ENCODE assay signal across 13 mouse cellular contexts in the genomic region with DNA sequence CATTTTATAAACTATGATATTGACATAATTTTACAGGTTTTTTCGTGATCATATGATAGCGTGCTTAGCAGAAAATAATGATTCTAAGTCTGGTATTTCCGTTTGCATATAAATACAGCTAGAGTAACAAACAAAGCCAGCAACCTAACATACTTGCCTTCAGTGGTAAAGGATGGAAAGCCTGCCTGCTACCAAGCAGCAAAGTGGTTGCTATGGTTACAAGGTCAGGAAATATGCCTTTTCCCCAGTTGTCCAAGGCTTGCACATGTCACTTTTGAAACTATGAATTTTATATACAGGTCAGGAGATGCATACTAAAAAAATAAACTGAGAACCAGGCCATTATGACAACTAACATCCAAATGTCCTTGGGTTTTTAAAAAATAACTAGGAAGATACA.
DNase-seq lines count a peak whose midpoint lies in the region; ATAC-seq and TF ChIP-seq lines count a peak whose summit lies in the region.
"Had no signal": no experiment of that assay in that cellular context is flagged by ENCODE, and none has a peak within 500 bp of the region (broad histone marks: within the 10 kb centered on the region; RNA-seq: fewer than 3 reads in every experiment).

No protein-coding gene starts in this region.

- no peak overlapping the region for H3K9ac ChIP-seq in embryonic facial prominence, embryonic 11.5 days (replicated peaks; ENCODE audit: low read length)
- H3K9ac ChIP-seq in forebrain, embryonic 14.5 days (ENCODE audit: low read length), result no peak overlapping the region
- H3K9ac ChIP-seq in hindbrain, embryonic 16.5 days (ENCODE audit: low read depth, low read length), result no peak overlapping the region
- H3K9ac ChIP-seq in neural tube, embryonic 14.5 days (replicated peaks; ENCODE audit: low read depth, low read length), result no peak overlapping the region
- H3K9ac ChIP-seq: heart, embryonic 13.5 days had no signal

- H3K4me3 ChIP-seq in embryonic facial prominence, embryonic 11.5 days (ENCODE audit: low read depth, low read length), result no peak overlapping the region
- no peak overlapping the region for H3K4me3 ChIP-seq in embryonic facial prominence, embryonic 10.5 days
- H3K4me3 ChIP-seq in forebrain, embryonic 14.5 days (ENCODE audit: low read depth, low read length), result no peak overlapping the region
- no peak overlapping the region for H3K4me3 ChIP-seq in hindbrain, embryonic 16.5 days (ENCODE audit: low read length)
- no peak overlapping the region for H3K4me3 ChIP-seq in neural tube, embryonic 14.5 days (ENCODE audit: low read depth, low read length)
- H3K4me3 ChIP-seq in lung, adult 2 months (replicated peaks; ENCODE audit: extremely low read depth, low read depth, low read length), result no peak overlapping the region
- no peak overlapping the region for H3K4me3 ChIP-seq in left cerebral cortex, adult 2 months
- H3K4me3 ChIP-seq: heart, embryonic 13.5 days had no signal

- no peak for TF ChIP-seq CTCF in lung, adult 2 months (IDR thresholded peaks at IDR 0.05; ENCODE audit: insufficient read depth, low read length)
- no peak for TF ChIP-seq CTCF in left cerebral cortex, adult 2 months (IDR thresholded peaks at IDR 0.05)

- no peak overlapping the region for H3K27ac ChIP-seq in embryonic facial prominence, embryonic 11.5 days (replicated peaks; ENCODE audit: low read depth, low read length)
- no peak overlapping the region for H3K27ac ChIP-seq in embryonic facial prominence, embryonic 10.5 days (replicated peaks)
- H3K27ac ChIP-seq in forebrain, embryonic 14.5 days (ENCODE audit: low read depth, low read length), result no peak overlapping the region
- no peak overlapping the region for H3K27ac ChIP-seq in hindbrain, embryonic 16.5 days (ENCODE audit: low read depth, low read length)
- no peak overlapping the region for H3K27ac ChIP-seq in neural tube, embryonic 14.5 days (ENCODE audit: low read depth, low read length)
- H3K27ac ChIP-seq in left cerebral cortex, adult 2 months, result no peak overlapping the region
- H3K27ac ChIP-seq: heart, embryonic 13.5 days had no signal

- no peak for TF ChIP-seq POLR2A in lung, adult 2 months (IDR thresholded peaks at IDR 0.05; ENCODE audit: borderline replicate concordance, extremely low read depth, low read depth, low read length)

- H3K36me3 ChIP-seq in embryonic facial prominence, embryonic 11.5 days (replicated peaks; ENCODE audit: control insufficient read depth, insufficient read depth, low read depth, low read length), result no peaks in the 10 kb centered on the region
- H3K36me3 ChIP-seq in embryonic facial prominence, embryonic 10.5 days (replicated peaks), result no peaks in the 10 kb centered on the region
- no peaks in the 10 kb centered on the region for H3K36me3 ChIP-seq in forebrain, embryonic 14.5 days (ENCODE audit: control insufficient read depth, insufficient read depth, low read length)
- no peaks in the 10 kb centered on the region for H3K36me3 ChIP-seq in hindbrain, embryonic 16.5 days (ENCODE audit: control insufficient read depth, insufficient read depth, low read length)
- no peaks in the 10 kb centered on the region for H3K36me3 ChIP-seq in neural tube, embryonic 14.5 days (ENCODE audit: control insufficient read depth, insufficient read depth, low read length)
- H3K36me3 ChIP-seq: heart, embryonic 13.5 days had no signal

- no peaks in the 10 kb centered on the region for H3K27me3 ChIP-seq in embryonic facial prominence, embryonic 11.5 days (ENCODE audit: control insufficient read depth, insufficient read depth, low read length)
- H3K27me3 ChIP-seq in embryonic facial prominence, embryonic 10.5 days (replicated peaks; ENCODE audit: low read depth, poor library complexity, severe bottlenecking), result no peaks in the 10 kb centered on the region
- H3K27me3 ChIP-seq in forebrain, embryonic 14.5 days (replicated peaks; ENCODE audit: control insufficient read depth, insufficient read depth, low read length), result no peaks in the 10 kb centered on the region
- H3K27me3 ChIP-seq in hindbrain, embryonic 16.5 days (replicated peaks; ENCODE audit: control insufficient read depth, insufficient read depth, low read length), result no peaks in the 10 kb centered on the region
- no peaks in the 10 kb centered on the region for H3K27me3 ChIP-seq in neural tube, embryonic 14.5 days (ENCODE audit: control insufficient read depth, insufficient read depth, low read length)
- H3K27me3 ChIP-seq: heart, embryonic 13.5 days had no signal

- intact Hi-C loops in left cerebral cortex, adult 2 months (cut with DNase I), result no loop called here

- H3K9me3 ChIP-seq in embryonic facial prominence, embryonic 11.5 days (replicated peaks; ENCODE audit: control insufficient read depth, low read length), result no peaks in the 10 kb centered on the region
- H3K9me3 ChIP-seq in embryonic facial prominence, embryonic 10.5 days, result no peaks in the 10 kb centered on the region
- no peaks in the 10 kb centered on the region for H3K9me3 ChIP-seq in forebrain, embryonic 14.5 days (replicated peaks; ENCODE audit: control insufficient read depth, low read length)
- H3K9me3 ChIP-seq in hindbrain, embryonic 16.5 days (ENCODE audit: control insufficient read depth, low read length), result no peaks in the 10 kb centered on the region
- no peaks in the 10 kb centered on the region for H3K9me3 ChIP-seq in neural tube, embryonic 14.5 days (ENCODE audit: control insufficient read depth, low read length)
- H3K9me3 ChIP-seq: heart, embryonic 13.5 days had no signal

- DNase-seq in embryonic facial prominence, embryonic 11.5 days (ENCODE audit: low spot score), result peak; percentile 51
- no peak for DNase-seq in embryonic facial prominence, embryonic 10.5 days (ENCODE audit: low spot score)
- DNase-seq in forebrain, embryonic 14.5 days (ENCODE audit: low spot score), result peak; percentile 74
- DNase-seq in lung, adult 2 months, result no peak
- no peak for DNase-seq in left cerebral cortex, adult 2 months (ENCODE audit: extremely low spot score in 1 of 2, low spot score in 2 of 2)
- DNase-seq in gastrocnemius, postnatal 25 days, result no peak
- DNase-seq: cerebellum, adult 9-10 months; gastrocnemius, postnatal 10 days; kidney, postnatal 10 days; thymus, adult 2 months had no signal

- H3K4me1 ChIP-seq in embryonic facial prominence, embryonic 11.5 days (ENCODE audit: control insufficient read depth, insufficient read depth, low read length), result no peaks in the 10 kb centered on the region
- no peaks in the 10 kb centered on the region for H3K4me1 ChIP-seq in embryonic facial prominence, embryonic 10.5 days
- 0 out of 2 replicates have a peak, but pooled peaks cover 4% of the 10 kb centered on the region for H3K4me1 ChIP-seq in forebrain, embryonic 14.5 days (ENCODE audit: control insufficient read depth, insufficient read depth, low read length)
- no peaks in the 10 kb centered on the region for H3K4me1 ChIP-seq in hindbrain, embryonic 16.5 days (ENCODE audit: control insufficient read depth, insufficient read depth, low read depth, low read length)
- H3K4me1 ChIP-seq in neural tube, embryonic 14.5 days (ENCODE audit: control insufficient read depth, insufficient read depth, low read length), result no peaks in the 10 kb centered on the region
- H3K4me1 ChIP-seq in lung, adult 2 months (ENCODE audit: control insufficient read depth, insufficient read depth, low read length), result no peaks in the 10 kb centered on the region
- H3K4me1 ChIP-seq: heart, embryonic 13.5 days had no signal

- 52% methylated on average over 3 of the region's 3 CpGs for WGBS in embryonic facial prominence, embryonic 11.5 days
- WGBS in embryonic facial prominence, embryonic 10.5 days, result 59% methylated on average over 3 of the region's 3 CpGs
- 19% methylated on average over 3 of the region's 3 CpGs for WGBS in forebrain, embryonic 14.5 days
- 13% methylated on average over 3 of the region's 3 CpGs for WGBS in hindbrain, embryonic 16.5 days
- WGBS in neural tube, embryonic 14.5 days, result 13% methylated on average over 3 of the region's 3 CpGs
- 60% methylated on average over 3 of the region's 3 CpGs for WGBS in lung, adult 2 months

- peak; percentile 79; the same call in 1 of the 2 replicates for ATAC-seq in embryonic facial prominence, embryonic 11.5 days (replicated peaks; ENCODE audit: insufficient number of reproducible peaks, low FRiP score, low TSS enrichment, low read depth)
- peak; percentile 79 for ATAC-seq in forebrain, embryonic 14.5 days
- ATAC-seq in hindbrain, embryonic 16.5 days, result peak; percentile 91
- ATAC-seq in neural tube, embryonic 14.5 days (ENCODE audit: low read depth), result peak; percentile 76; the same call in 1 of the 2 replicates

- H3K4me2 ChIP-seq in embryonic facial prominence, embryonic 11.5 days (ENCODE audit: low read depth, low read length), result no peak overlapping the region
- no peak overlapping the region for H3K4me2 ChIP-seq in forebrain, embryonic 14.5 days (ENCODE audit: low read length)
- no peak overlapping the region for H3K4me2 ChIP-seq in hindbrain, embryonic 16.5 days (ENCODE audit: low read length)
- no peak overlapping the region for H3K4me2 ChIP-seq in neural tube, embryonic 14.5 days (ENCODE audit: low read depth, low read length)
- H3K4me2 ChIP-seq: heart, embryonic 13.5 days had no signal

Comparison
In these comparisons a context has a peak if more than half of its experiments do, and no peak if none do; other contexts are left out.
1. DNase-seq: peak in embryonic facial prominence, embryonic 11.5 days (single experiment) and forebrain, embryonic 14.5 days (single experiment); none in embryonic facial prominence, embryonic 10.5 days (single experiment), lung, adult 2 months (single experiment), left cerebral cortex, adult 2 months (0 of 2) and gastrocnemius, postnatal 25 days (single experiment).
2. Peak in every context shown above with its lines, with median percentiles within 50 percentile points of each other: ATAC-seq.